Mouse (Mus musculus) gastrocnemius, postnatal 14 days (tissue): Measurements from ENCODE around the gene Cox6a2. TPM values are rescaled to one million over a fixed set of nuclear protein-coding genes. Genes with fewer than 3 reads are reported as not detected.
"Not testable (repeated sequence)": the region's sequence is repeated elsewhere in the genome, so short reads cannot be mapped to it uniquely, and the experiment has no call there.

Source experiments
- DNase-seq: peaks from one replicate; pipeline ENCODE4 v3.0.0; 2021; ENCODE audit warnings: mixed read lengths
- intact Hi-C: fragments of 180-260 bp; cut with DNase I; formaldehyde crosslinking; loops from one replicate; pipeline ENCODE4 v1.15.1; 2025; ENCODE audit warnings: low total_unique reads
- total RNA-seq, 2 experiments: library from RNA; stranded (reverse); gene quantifications; 2 replicates each; pipeline ENCODE4 v1.2.3; 2021

Cox6a2 gene
- total RNA-seq, 2 experiments from 2014 or later = 1,122 to 1,196 TPM

DNA sequence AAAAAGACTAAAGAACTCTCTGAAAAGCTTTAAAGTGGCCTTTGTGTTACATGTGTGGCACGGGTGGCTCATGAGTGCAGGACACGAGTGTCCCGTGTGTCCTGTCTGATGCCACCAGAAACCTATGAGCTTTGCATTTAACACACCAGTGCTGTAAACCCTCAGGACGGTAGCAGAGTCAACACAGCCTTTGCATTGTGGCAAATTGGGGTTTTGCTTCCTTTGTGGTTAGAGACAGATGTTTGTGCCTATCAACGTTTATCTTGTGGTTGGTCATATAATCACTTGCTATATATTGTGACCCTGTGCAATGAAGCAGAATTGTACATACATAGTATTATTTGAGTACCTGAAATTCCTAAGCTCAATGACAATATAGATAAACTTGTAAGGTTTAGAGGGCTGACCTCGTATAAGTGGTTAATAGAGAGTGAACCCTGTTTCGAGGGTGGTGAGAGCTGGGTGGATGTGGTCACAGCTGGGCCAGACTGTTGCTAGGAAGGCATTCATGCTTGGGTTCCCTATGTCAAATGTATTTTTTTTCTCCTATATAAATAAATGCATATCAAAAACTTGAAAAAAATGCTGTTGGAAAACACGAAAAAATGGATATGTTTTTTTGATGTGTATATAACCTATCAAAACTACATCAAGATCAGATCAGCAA, 47.4 kb downstream of the Cox6a2 start:
- DNase-seq, intact Hi-C loops: not testable (repeated sequence)

Other genes starting within 250 kb of the Cox6a2 start
- 100 to 1,000 TPM; 111 to 123 TPM for gene Fus, start 238.9 kb downstream of the Cox6a2 start, total RNA-seq
- gene Pycard, start 212.5 kb downstream of the Cox6a2 start, total RNA-seq = 1 to 10 TPM; 1.8 to 1.9 TPM
- 100 to 1,000 TPM; 246 TPM for gene Trim72, start 202.4 kb downstream of the Cox6a2 start, total RNA-seq
- 1 to 10 TPM; 1.7 to 1.8 TPM for gene Itgam, start 143.7 kb downstream of the Cox6a2 start, total RNA-seq
- not detected for gene Gm49368, start 143.7 kb downstream of the Cox6a2 start, total RNA-seq
- gene Itgax, start 76.8 kb downstream of the Cox6a2 start, total RNA-seq = under 1 TPM; 0.23 to 0.27 TPM
- not detected for gene Itgad, start 52.0 kb downstream of the Cox6a2 start, total RNA-seq
- 1 to 10 TPM; 8.3 to 9.8 TPM for gene Armc5, start 31.0 kb upstream of the Cox6a2 start, total RNA-seq
- gene 9130023H24Rik, start 31.6 kb upstream of the Cox6a2 start, total RNA-seq = 1 to 10 TPM; 2.6 to 3.5 TPM
- gene Tgfb1i1, start 40.4 kb upstream of the Cox6a2 start, total RNA-seq = 10 to 100 TPM; 19.5 to 20.8 TPM
- not detected for gene Slc5a2, start 59.3 kb upstream of the Cox6a2 start, total RNA-seq
- 1 to 10 TPM; 4.7 to 5.6 TPM for gene BC017158, start 91.8 kb upstream of the Cox6a2 start, total RNA-seq
- 1 to 10 TPM; 5.4 to 6.1 TPM for gene Rgs10, start 212.4 kb upstream of the Cox6a2 start, total RNA-seq